Mouse (Mus musculus): ENCODE results near the gene Gm8206. TPM values are rescaled to one million over a fixed set of nuclear protein-coding genes. Genes with fewer than 3 reads are reported as not detected.

Gm8206 gene
- 4.4 TPM for polyA plus RNA-seq (2017; shearing (Covaris generic))

GRCm38 (mm10) chr14:6093842-6094241, at the start of gene Gm8206:
Gm8206 (minus strand) TSS chr14:6093942.

GRCm38 (mm10) chr14:6125707-6126106, 32.0 kb upstream of the Gm8206 start, which contains the start of gene Gm3476:
Gm3476 (minus strand) TSS chr14:6125807.

GRCm38 (mm10) chr14:6108272-6108925, 14.7 kb upstream of the Gm8206 start, which contains the start of gene Gm3468:
Gm3468 (minus strand) TSS chr14:6108665.

GRCm38 (mm10) chr14:6058167-6058566, 35.6 kb downstream of the Gm8206 start, which contains the start of gene Gm6337:
Gm6337 (minus strand) TSS chr14:6058267.

GRCm38 (mm10) chr14:5979037-5979436, 114.7 kb downstream of the Gm8206 start, which contains the start of gene Gm3453:
Gm3453 (minus strand) TSS chr14:5979137.

Other genes starting within 250 kb of the Gm8206 start
- 2.5 TPM for gene Gm8237, start 213.6 kb downstream of the Gm8206 start, polyA plus RNA-seq (2017; shearing (Covaris generic))
- 4.5 TPM for gene Gm3248, start 132.2 kb downstream of the Gm8206 start, polyA plus RNA-seq (2017; shearing (Covaris generic))
- gene Gm3453, start 114.8 kb downstream of the Gm8206 start, polyA plus RNA-seq (2017; shearing (Covaris generic)): not detected
- gene Gm6337, start 35.7 kb downstream of the Gm8206 start, polyA plus RNA-seq (2017; shearing (Covaris generic)): not detected
- gene Gm3468, start 14.7 kb upstream of the Gm8206 start, polyA plus RNA-seq (2017; shearing (Covaris generic)): 9.6 TPM
- not detected for gene Gm3476, start 31.9 kb upstream of the Gm8206 start, polyA plus RNA-seq (2017; shearing (Covaris generic))
- gene Gm21560, start 125.3 kb upstream of the Gm8206 start, polyA plus RNA-seq (2017; shearing (Covaris generic)): not detected
- gene Gm3411, start 193.3 kb upstream of the Gm8206 start, polyA plus RNA-seq (2017; shearing (Covaris generic)): 7.2 TPM
- gene Gm21103, start 210.9 kb upstream of the Gm8206 start, polyA plus RNA-seq (2017; shearing (Covaris generic)): not detected
- not detected for gene Gm3618, start 249.7 kb upstream of the Gm8206 start, polyA plus RNA-seq (2017; shearing (Covaris generic))

Measured in inflammation-experienced regulatory T-cells, adult 16 weeks (primary cell).